Mouse (Mus musculus): ENCODE results near the gene Galk1. TPM values are rescaled to one million over a fixed set of nuclear protein-coding genes. Genes with fewer than 3 reads are reported as not detected.

Gene Galk1
- total RNA-seq (2021), result 10 to 100 TPM in 1 of 2 experiments, 1 to 10 TPM in 1; 7.2 to 11.3 TPM
- long read RNA-seq, experiment 1, transcript Galk1-201 (8 exons, 1,406 nt), result major isoform, 15 of 15 reads
- long read RNA-seq, experiment 1, partial matches to known transcripts, result 0 of 15 reads
- long read RNA-seq, experiment 1, other reads (novel, unspliced or antisense), result 0 of 15 reads
- long read RNA-seq, experiment 2, transcript Galk1-201 (8 exons, 1,406 nt), result major isoform, 17 of 17 reads
- long read RNA-seq, experiment 2, partial matches to known transcripts, result 0 of 17 reads
- long read RNA-seq, experiment 2, other reads (novel, unspliced or antisense), result 0 of 17 reads

DNA sequence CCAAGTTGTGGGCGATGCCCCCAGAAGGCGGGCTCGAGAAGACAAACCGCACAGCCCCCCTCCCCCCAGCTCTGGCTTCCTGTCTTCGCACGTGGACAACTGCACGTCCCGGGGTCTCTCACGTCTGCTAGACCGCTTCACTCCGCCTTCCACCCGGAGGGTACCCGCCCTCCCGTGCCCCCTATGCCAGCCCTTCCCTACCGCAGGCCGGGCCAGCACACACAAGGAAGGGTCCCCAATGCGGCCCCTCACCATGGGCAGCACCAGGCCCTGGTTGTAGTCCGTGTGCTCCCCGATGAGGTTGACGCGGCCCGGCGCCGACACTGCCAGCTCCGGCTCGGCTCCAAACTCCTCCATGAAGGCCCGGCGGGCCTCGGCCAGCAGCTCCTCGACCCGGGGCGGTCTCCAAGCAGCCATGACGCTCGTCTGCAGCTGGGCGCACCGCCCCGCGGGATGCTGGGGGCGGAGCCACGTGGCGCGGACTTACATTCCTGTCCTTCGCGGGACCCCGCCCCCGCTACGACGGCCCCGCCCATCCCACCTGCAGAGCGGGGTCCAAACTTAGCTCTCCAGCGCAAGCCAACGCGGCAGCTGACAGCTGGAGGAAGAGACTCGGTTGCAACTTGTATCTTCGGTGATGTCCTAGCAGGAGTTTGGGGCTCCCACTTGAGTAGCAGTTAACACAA, at the start of gene Galk1:
TSS of gene Galk1 (minus strand) at position 458 of the 686 bp plus-strand sequence.
- intact Hi-C loops (cut with DNase I; ENCODE audit: low total_unique reads), result no loop called here
- peak; percentile 91 for DNase-seq

DNA sequence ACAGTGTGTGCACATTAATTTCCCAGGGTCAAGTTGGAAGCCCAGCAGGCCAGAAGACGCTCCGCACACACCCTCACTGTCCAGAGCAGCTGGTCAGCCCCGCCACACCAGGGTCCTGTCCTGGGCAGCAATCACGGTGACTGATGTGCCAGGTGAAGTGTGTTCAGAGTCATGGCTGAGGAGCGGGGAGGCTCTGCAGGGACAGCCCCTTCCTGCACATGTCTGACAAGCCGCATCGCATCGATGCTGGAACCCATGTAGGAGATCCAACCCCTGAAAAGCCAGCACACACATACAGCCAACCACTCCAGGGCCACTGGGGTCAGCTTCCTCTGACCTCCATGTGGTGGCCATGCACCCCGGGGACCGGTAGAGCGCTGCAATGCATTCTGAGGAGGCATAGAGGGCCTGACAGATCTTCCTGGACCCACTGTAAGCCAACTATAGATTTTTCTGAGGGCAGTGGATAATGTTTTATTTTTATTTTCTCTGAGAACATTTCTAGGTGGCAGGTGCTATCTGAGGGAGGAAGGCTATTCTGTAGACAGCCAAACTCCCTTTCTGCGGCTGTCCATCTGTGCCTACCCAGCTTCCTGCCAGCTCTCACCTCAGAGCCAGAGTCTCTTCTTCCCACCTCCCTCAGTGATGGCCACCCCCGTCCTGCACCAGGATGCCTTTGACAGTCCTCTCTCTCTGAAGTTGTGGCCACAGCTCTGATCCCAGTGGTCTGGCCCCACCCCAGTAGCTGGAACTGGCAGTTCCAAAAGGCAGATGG, 49.3 kb upstream of the Galk1 start:
- intact Hi-C loops (cut with DNase I; ENCODE audit: low total_unique reads), result no loop called here

DNA sequence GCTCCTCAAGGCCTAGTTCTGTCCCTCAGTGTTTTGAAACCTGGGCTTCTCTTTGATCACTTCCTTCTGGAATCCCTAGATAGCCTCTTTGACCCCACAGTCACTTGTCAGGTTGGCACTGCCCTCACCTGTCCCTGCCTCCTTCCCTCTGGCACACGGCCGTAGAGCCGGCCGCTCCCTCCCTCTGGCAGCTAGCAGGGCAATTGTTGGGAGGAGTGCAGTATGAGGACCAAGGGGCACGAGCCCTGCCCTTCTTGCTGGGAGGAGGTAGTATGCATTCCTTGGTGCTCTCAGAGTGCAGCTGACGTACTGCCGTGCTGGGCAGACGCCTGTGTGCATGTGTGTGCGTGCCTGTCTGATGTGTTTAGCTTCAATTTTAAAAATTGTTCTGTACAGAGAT, 48.1 kb upstream of the Galk1 start:
- DNase-seq, result no peak
- intact Hi-C loops (cut with DNase I; ENCODE audit: low total_unique reads), result no loop called here

More for the DNA sequence above, 49.3 kb upstream of the Galk1 start:
- DNase-seq, result no peak

DNA sequence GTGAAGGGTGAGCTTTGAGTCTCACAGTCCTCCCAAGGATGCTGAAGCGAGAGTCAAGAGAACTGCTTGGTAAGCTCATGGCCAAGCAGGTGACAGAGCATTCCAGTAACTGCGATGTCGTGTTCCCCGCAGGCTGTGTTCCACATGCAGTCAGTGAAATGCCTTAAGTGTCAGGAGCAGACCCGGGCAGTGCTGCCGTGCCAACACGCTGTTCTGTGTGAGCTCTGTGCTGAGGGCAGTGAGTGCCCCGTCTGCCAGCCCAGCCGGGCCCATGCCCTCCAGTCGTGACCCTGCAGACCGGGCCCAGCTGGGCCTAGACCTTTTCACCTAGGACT, 47.1 kb upstream of the Galk1 start:
- DNase-seq, result no peak

DNA sequence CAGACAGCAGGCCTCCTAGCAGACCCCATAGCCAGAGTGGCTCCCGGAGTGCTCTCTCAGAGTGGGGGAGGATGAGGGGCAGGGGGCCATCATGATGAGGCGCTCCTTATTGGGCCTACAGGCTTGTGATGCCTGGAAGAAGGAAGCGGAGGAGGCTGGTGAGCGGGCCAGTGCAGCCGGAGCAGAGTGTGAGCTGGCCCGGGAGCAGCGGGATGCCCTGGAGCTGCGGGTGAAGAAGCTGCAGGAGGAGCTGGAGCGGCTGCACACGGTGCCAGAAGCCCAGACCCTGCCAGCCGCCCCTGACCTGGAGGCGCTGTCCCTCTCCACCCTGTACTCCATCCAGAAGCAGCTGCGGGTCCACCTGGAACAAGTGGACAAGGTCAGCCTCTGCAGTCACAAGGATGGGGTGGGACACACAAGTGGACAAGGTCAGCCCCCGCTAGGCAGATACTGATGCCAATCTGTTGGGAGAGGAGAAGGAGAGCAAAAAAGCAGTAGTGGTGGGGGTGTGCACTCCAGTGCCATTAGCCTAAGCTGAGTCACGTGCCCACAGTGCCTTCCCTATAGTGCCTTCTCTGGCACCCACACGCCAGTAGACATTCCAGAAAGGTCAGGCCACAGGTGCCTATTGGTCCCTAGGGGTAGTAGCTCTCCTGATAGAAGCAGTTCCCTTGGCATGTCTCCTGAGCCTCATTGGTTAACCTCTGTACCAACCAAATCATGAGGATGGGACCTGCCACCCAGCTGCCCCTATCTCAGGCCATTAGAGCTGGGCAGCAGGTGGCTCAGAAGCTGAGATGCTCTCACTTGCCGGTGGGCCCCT, 46.6 kb upstream of the Galk1 start:
- no peak for DNase-seq
- intact Hi-C loops (cut with DNase I; ENCODE audit: low total_unique reads), result no loop called here

More for the DNA sequence above, 47.1 kb upstream of the Galk1 start:
- intact Hi-C loops (cut with DNase I; ENCODE audit: low total_unique reads), result no loop called here

DNA sequence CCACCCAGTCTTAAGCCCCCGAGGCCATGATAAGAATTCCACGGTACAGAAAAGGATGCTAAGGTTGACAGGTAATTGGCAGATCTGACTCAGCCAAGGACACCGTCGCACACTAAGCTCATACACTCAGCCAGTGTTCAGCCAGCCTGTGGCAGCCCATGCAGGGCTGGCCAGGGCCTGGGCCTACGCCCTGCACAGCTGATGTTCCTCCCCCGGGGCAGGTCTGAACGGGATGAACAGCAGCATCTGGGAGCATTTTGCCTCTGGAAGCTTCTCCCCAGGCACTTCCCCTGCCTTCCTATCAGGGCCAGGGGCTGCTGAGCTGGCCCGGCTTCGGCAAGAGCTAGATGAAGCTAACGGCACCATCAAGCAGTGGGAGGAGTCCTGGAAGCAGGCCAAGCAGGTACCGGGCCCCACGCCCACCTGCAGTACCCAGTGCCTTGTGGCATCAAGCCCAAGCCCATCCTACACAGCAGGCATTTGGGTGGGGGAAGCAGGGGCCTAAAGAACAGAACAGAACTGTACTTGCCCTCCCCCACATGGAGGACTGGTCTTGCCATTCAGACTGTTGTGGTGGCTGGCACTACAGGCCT, 45.6 kb upstream of the Galk1 start:
- intact Hi-C loops (cut with DNase I; ENCODE audit: low total_unique reads), result no loop called here
- DNase-seq, result no peak

DNA sequence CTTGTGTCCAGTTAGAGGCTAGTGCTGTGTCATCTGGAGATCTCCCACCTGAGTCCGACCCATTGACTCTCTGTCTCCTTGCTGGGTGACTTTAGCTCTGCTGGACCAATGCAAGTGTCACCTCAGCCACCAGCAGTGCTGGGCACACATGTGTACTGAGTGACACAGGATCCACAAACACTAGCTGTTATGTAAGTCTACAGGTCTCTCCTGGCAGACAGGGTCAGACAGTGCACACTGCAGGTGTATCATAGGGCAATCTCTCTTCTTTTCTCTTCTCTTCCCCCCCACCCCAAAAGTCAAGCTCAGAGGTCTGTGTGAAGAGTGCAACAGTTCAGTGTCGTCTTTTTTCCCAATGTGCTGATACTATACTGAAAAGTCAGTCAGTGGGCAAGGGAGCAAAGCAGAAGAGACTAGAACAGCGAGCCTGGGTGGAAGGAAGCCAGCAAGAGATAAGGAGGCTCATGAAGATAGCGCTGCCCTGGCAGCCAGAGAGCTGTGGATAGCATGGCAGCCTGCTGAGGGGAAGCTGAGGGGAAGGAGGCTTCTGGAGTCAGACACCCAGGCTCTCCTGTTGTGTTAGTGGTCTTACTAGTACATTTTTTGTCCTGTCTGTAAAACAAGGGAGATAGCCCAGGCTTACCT, 44.8 kb upstream of the Galk1 start:
- no peak for DNase-seq
- intact Hi-C loops (cut with DNase I; ENCODE audit: low total_unique reads), result no loop called here

DNA sequence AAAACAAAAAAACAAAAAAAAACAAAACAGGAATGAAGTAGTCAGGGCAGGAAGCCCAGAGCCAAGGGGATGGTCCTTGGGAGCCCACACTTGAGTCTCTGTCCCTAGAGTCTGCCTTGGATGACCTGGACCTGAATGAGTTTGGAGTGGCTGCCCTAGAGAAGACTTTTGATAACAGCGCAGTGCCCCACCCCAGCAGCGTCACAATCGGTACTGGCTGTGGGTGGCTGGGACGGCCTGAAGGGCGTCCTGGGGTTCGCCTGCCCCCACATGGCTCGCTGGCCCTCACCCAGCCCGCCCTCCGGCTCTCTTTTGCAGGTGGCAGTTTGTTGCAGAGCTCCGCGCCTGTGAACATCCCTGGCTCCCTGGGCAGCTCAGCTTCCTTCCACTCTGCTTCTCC, 43.4 kb upstream of the Galk1 start:
- DNase-seq, result no peak
- intact Hi-C loops (cut with DNase I; ENCODE audit: low total_unique reads), result no loop called here

DNA sequence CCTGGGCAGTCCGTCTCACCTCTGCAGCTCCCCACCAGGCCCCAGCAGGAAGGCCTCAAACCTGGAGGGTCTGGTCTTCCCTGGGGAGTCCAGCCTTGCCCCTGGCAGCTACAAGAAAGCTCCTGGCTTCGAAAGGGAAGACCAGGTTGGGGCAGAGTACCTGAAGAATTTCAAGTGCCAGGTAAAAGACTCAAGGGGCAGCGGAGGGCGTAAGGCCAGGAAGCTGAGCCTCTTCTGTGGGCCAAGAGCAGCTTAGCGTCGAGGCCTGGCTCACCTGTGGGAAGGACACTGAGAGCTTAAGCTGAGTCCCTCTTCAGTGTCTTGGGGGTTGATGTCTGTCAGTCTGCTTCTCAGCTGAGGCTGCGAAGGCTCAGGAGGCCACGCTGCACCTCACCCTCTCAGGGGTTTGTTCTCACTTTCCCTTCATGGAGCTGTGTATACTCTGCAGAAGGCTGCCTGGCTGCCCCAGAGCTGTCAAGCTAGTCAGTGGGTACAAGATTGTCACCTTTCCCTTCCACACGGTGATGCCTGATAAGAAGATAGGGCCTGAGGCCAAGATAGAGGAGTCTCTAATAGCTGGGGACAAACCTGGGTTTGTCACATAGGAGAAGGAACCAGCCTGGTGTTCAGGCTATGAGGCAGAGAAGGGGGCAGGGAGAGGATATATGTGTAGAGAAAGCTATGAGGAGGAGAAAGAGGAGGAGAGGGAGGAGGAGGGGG, 41.2 kb upstream of the Galk1 start:
- intact Hi-C loops (cut with DNase I; ENCODE audit: low total_unique reads), result no loop called here
- DNase-seq, result no peak

DNA sequence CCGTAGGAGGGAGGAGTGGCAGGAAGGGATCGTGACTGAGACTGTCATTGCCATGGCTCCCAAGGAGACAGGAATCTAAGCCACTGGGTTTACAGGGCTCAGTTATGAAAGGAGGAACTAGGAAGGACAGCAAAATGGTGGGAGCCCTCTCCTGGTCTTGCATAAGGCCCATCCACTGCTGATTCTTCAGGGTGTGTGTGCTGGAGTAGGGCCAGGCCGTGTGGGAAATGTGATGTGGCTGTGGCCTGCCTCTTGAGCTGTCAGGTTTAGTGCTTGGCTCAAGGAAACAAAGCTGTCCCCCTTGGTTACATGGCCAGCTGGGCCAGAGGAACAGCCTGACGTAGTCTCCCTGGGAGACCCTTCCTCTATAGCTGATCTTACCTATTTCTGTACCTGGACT, 37.7 kb upstream of the Galk1 start:
- no peak for DNase-seq
- intact Hi-C loops (cut with DNase I; ENCODE audit: low total_unique reads), result no loop called here

DNA sequence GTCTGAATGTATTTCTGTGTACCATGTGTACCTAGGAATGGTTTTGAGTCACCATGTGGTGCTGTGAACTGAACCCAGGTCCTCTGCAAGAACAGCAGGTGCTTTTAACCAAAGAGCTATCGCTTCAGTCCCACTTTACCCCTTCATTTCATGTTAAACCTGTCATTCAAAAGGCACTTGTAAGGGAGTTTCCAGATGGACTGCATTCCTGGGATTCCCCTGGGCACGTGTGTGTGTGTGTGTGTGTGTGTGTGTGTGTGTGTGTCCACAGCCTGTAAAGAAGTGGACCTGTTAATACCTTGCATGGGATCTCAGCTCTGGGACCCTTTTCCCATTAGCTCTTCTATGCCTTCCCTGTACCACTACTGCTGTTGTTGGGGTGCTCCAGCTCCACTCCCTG, 37.1 kb upstream of the Galk1 start:
- intact Hi-C loops (cut with DNase I; ENCODE audit: low total_unique reads), result no loop called here
- no peak for DNase-seq

DNA sequence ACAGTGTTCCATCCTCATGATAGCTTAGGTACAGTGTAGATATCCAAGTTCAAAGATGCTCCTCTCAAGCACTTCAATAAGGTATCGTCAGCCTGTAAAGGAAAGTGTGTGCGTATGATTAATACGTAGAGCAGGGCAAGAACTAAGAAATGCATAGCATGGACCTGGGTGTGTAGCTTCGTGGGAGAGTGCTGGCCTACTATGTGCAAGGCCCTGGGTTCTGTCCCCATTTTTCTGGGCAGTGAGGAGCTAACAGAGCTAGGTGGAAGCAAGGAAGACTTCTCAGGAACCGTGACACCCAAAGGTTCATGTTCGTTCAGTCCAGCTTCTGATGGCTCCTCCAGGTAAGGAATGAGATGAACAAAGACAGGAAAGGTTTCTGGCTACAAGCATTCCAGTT, 32.7 kb upstream of the Galk1 start:
- intact Hi-C loops (cut with DNase I; ENCODE audit: low total_unique reads), result no loop called here
- DNase-seq, result no peak

DNA sequence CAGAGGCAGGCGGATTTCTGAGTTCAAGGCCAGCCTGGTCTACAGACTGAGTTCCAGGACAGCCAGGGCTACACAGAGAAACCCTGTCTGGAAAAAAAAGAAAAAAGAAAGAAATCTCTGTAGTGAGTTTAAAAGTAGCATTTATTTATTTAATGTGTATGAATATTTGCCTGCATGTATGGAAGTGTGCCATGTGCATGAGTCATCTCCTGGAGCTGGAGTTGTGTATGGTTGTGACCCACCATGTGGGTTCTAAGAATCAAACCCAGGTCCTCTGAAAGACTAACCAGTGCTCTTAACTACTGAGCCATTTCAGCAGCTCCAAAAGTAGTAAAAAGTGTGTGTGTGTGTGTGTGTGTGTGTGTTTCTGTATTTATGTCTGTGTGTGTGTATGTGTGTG, 30.8 kb upstream of the Galk1 start:
- no peak for DNase-seq
- intact Hi-C loops (cut with DNase I; ENCODE audit: low total_unique reads), result no loop called here

DNA sequence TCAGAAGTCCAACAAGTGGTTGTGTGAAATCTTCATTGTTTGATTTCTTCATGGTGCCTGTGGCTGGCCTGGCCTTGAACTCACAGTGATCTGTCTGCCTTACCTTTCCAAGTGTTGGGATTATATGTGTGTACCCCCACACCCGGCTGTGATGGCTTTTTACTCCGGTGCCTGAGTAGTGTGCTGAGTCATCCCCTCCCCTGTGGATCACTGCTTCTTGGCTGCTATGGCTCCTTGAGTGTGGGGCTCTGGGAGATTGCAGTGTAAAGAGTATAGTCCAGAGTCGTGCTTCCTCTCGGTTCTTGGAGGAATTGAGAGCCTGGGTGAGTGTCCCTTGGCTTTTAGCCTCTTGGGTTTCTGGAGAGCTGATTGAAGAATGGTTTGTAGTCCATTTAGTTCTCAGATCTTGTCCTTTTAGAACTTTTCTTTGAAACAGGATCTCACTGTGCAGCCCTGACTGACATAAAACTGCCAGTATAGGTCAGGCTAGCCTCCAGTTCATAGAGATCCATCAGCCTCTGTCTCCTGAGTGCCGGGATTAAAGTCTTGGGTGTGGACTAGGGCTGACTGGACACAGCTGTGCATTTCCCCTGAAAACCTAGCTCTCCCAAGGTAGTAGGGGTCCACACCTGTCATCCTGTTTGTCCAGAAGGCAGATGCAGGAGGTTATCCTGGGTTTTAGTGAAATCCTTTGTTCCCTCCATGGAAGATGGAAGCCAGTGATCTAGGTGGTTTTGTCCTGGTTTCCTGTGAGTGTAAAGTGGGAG, 30.0 kb upstream of the Galk1 start:
- intact Hi-C loops (cut with DNase I; ENCODE audit: low total_unique reads), result no loop called here

DNA sequence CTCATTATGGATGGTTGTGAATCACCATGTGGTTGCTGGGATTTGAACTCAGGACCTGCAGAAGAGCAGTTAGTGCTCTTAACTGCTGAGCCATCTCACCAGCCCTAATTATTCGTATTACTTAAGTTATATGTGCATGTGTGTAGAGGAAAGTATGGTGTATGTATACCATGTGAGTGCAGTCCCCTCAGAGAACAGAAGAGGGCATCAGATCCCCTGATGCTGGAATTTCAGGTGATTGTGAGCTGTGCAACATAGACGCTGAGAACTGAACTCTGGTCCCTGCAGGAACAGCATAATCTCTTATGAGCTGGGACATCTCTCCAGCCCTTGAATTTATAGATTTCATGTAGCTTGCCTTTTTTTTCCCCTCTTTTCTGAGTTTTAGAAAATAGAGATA, 29.3 kb upstream of the Galk1 start:
- intact Hi-C loops (cut with DNase I; ENCODE audit: low total_unique reads), result no loop called here
- DNase-seq, result no peak

More for the DNA sequence above, 30.0 kb upstream of the Galk1 start:
- DNase-seq, result no peak

DNA sequence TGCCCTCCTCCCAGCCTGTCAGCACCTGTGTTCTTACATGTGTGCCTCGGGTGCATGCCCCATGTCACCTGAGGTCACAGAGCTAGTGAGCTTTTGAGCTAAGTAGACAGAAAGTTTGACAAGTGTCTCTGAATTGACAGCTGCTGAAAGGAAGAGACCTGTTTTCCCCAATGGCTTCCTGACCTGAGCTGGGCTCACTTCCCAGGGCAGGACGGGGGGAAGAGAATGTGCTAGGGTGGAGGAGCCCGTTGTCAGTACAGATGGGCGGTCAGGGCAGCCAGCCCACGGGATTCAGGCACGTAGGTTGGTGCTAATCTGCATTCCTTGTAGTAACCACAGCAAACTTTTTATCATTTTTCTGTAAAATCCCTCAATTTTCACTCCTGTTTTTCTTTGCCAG, 28.1 kb upstream of the Galk1 start:
- intact Hi-C loops (cut with DNase I; ENCODE audit: low total_unique reads), result no loop called here
- no peak for DNase-seq

DNA sequence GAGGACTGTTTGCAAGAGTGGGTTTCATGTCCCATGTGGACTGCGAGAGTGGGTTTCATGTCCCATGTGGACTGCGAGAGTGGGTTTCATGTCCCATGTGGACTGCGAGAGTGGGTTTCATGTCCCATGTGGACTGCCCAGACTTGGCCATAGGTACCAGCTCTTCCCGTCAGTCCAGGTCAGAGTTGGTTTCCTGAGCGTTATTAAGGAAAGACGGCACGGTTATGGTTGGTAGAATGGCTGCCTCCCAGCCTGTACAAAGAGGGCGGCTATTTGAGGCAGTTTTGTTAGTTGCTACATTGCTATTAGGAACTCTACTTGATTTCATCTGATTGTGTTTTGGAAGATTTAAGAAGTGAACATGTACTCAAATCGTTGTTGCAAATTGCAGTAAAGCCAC, 25.3 kb upstream of the Galk1 start:
- intact Hi-C loops (cut with DNase I; ENCODE audit: low total_unique reads), result loop anchor here (5.0 to 10.0 kb wide), 2 partner anchors 44 to 97 kb away; partner anchors contain the start of genes Mrpl38 and Trim65
- DNase-seq, result no peak
